Mouse (Mus musculus): ENCODE measurements around the gene Strn. TPM values are rescaled to one million over a fixed set of nuclear protein-coding genes. Genes with fewer than 3 reads are reported as not detected.
A peak's percentile ranks its signal among the peaks of the same experiment; 100 is the strongest.

Gene Strn
- polyA plus RNA-seq, 1 experiment = 6.0 TPM

DNA sequence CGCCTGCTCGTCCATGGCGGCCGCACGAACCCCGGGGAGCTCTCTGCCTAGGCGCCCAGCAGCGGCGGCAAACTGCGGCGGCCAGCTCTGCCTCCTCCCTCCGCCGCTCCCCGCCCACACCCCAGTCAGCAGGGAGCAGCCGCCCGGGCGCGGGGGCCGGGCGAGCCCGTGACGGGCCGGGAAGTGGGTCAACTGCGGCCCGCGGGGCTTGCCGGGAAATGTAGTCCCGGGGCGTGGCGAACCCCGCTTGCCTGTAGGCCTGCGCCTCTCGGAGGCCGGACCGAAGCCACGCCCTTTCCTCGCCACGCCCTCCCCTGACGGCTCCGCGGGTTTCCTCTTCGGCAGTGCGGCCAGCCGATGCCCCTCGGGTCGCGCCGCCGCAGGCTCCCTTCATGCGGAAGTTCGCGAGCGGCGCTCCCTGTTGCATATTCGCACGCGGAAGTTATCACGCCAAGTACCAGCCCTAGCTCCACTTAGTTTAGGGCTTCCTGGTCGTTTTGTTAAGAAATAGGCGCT, 465 bp downstream of the Strn start:
- DNase-seq (ENCODE audit: low read depth in 1 of 2, low spot score in 2 of 2) = peak; percentile 96 to 100
- H3K4me3 ChIP-seq (ENCODE audit: extremely low read depth, insufficient read depth, insufficient read length) = peak overlapping the region; percentile 92
- peak overlapping the region; percentile 94 for H3K27ac ChIP-seq (ENCODE audit: insufficient read depth, low read length)
- no peaks in the 10 kb centered on the region for H3K27me3 ChIP-seq (ENCODE audit: control insufficient read depth, insufficient read depth, low read length)
- peak; percentile 83 for TF ChIP-seq POLR2A (IDR thresholded peaks at IDR 0.05; ENCODE audit: low read depth, low read length)
- TF ChIP-seq CTCF (IDR thresholded peaks at IDR 0.05; ENCODE audit: extremely low read depth, insufficient read depth, insufficient read length, insufficient replicate concordance) = no peak
- H3K36me3 ChIP-seq (ENCODE audit: control insufficient read depth, insufficient read depth, low read length) = no peaks in the 10 kb centered on the region
- peaks cover 2% of the 10 kb centered on the region; the same call in 1 of the 2 replicates for H3K4me1 ChIP-seq (ENCODE audit: control insufficient read depth, insufficient read depth, insufficient read length)
- WGBS = under 1% methylated on average over 60 of the region's 60 CpGs

DNA sequence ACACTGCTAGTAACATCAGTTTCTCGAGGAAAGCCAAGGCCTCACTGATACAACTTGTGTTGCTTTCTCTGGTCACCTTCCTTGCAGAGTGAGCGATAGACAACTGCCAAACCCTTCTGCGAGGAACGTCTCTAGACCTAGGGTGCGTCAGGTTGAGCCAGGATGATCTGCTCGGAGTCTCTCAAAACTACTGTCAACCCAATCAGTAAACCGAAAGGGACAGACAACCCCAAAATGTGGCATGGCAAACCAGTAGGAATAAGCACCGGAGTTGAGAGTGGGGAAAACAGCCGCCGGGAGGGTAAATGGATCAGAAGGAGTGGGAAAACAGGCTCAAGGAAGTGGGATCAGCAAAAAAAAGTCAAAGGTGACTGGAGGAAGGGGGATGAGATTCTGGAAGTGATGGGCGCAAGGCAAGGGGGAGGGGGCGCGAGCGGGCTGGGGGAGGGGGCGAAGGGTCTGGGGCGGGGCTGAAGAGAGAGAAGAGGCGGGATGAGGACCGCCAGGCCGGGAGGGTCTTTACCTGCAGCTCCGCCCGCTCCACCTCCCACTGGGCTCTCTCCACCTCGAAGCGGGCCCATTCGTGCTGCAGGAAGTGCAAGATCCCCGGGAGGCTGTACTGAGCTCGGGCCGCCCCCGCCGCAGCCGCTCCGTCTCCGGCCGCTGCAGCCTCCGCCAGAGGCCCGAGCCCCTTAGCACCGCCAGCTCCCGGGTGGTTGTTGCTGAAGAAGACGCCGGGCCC, 1.1 kb downstream of the Strn start:
- H3K27ac ChIP-seq (ENCODE audit: insufficient read depth, low read length) = peak overlapping the region; percentile 94
- no peaks in the 10 kb centered on the region for H3K27me3 ChIP-seq (ENCODE audit: control insufficient read depth, insufficient read depth, low read length)
- H3K4me1 ChIP-seq (ENCODE audit: control insufficient read depth, insufficient read depth, insufficient read length) = peaks cover 2% of the 10 kb centered on the region; the same call in 1 of the 2 replicates
- DNase-seq (ENCODE audit: low read depth in 1 of 2, low spot score in 2 of 2) = no peak
- H3K36me3 ChIP-seq (ENCODE audit: control insufficient read depth, insufficient read depth, low read length) = no peaks in the 10 kb centered on the region
- H3K4me3 ChIP-seq (ENCODE audit: extremely low read depth, insufficient read depth, insufficient read length) = peak overlapping the region; percentile 92
- under 1% methylated on average over 36 of the region's 39 CpGs for WGBS
- TF ChIP-seq CTCF (IDR thresholded peaks at IDR 0.05; ENCODE audit: extremely low read depth, insufficient read depth, insufficient read length, insufficient replicate concordance) (no peak), POLR2A (IDR thresholded peaks at IDR 0.05; ENCODE audit: low read depth, low read length) (no peak)

- Histone ChIP-seq H3K4me1 (ENCODE audit: control insufficient read depth, insufficient read depth, insufficient read length) (peaks cover 2% of the 10 kb centered on the region; the same call in 1 of the 2 replicates), H3K27ac (ENCODE audit: insufficient read depth, low read length) (no peak overlapping the region), H3K4me3 (ENCODE audit: extremely low read depth, insufficient read depth, insufficient read length) (no peak overlapping the region), H3K36me3 (ENCODE audit: control insufficient read depth, insufficient read depth, low read length) (no peaks in the 10 kb centered on the region), H3K27me3 (ENCODE audit: control insufficient read depth, insufficient read depth, low read length) (no peaks in the 10 kb centered on the region)
- WGBS = 88% methylated on average over 10 of the region's 10 CpGs
- DNase-seq (ENCODE audit: low read depth in 1 of 2, low spot score in 2 of 2) = no peak
- no peak for TF ChIP-seq POLR2A (IDR thresholded peaks at IDR 0.05; ENCODE audit: low read depth, low read length)
- no peak for TF ChIP-seq CTCF (IDR thresholded peaks at IDR 0.05; ENCODE audit: extremely low read depth, insufficient read depth, insufficient read length, insufficient replicate concordance)
Measured at GRCm38 (mm10) chr17:78734806-78735205, 2.2 kb downstream of the Strn start.

- Histone ChIP-seq H3K4me1 (ENCODE audit: control insufficient read depth, insufficient read depth, insufficient read length) (no peaks in the 10 kb centered on the region; the same call in 1 of the 2 replicates), H3K27ac (ENCODE audit: insufficient read depth, low read length) (no peak overlapping the region), H3K4me3 (ENCODE audit: extremely low read depth, insufficient read depth, insufficient read length) (no peak overlapping the region), H3K27me3 (ENCODE audit: control insufficient read depth, insufficient read depth, low read length) (no peaks in the 10 kb centered on the region), H3K36me3 (ENCODE audit: control insufficient read depth, insufficient read depth, low read length) (no peaks in the 10 kb centered on the region)
- no peak for TF ChIP-seq POLR2A (IDR thresholded peaks at IDR 0.05; ENCODE audit: low read depth, low read length)
- no peak for TF ChIP-seq CTCF (IDR thresholded peaks at IDR 0.05; ENCODE audit: extremely low read depth, insufficient read depth, insufficient read length, insufficient replicate concordance)
- no peak for DNase-seq (ENCODE audit: low read depth in 1 of 2, low spot score in 2 of 2)
- WGBS = 80% methylated on average over 1 of the region's 1 CpGs
Measured at GRCm38 (mm10) chr17:78732056-78732455, 4.9 kb downstream of the Strn start.

GRCm38 (mm10) chr17:78726746-78727449, 10.1 kb downstream of the Strn start:
- Histone ChIP-seq H3K4me1 (ENCODE audit: control insufficient read depth, insufficient read depth, insufficient read length) (no peaks in the 10 kb centered on the region; the same call in 1 of the 2 replicates), H3K4me3 (ENCODE audit: extremely low read depth, insufficient read depth, insufficient read length) (no peak overlapping the region), H3K27me3 (ENCODE audit: control insufficient read depth, insufficient read depth, low read length) (no peaks in the 10 kb centered on the region), H3K36me3 (ENCODE audit: control insufficient read depth, insufficient read depth, low read length) (no peaks in the 10 kb centered on the region), H3K27ac (ENCODE audit: insufficient read depth, low read length) (no peak overlapping the region)
- TF ChIP-seq POLR2A (IDR thresholded peaks at IDR 0.05; ENCODE audit: low read depth, low read length) (no peak), CTCF (IDR thresholded peaks at IDR 0.05; ENCODE audit: extremely low read depth, insufficient read depth, insufficient read length, insufficient replicate concordance) (no peak)
- 96% methylated on average over 14 of the region's 14 CpGs for WGBS
- no peak for DNase-seq (ENCODE audit: low read depth in 1 of 2, low spot score in 2 of 2)

- TF ChIP-seq POLR2A (IDR thresholded peaks at IDR 0.05; ENCODE audit: low read depth, low read length) (no peak), CTCF (IDR thresholded peaks at IDR 0.05; ENCODE audit: extremely low read depth, insufficient read depth, insufficient read length, insufficient replicate concordance) (no peak)
- 58% methylated on average over 6 of the region's 6 CpGs for WGBS
- Histone ChIP-seq H3K27ac (ENCODE audit: insufficient read depth, low read length) (no peak overlapping the region), H3K4me3 (ENCODE audit: extremely low read depth, insufficient read depth, insufficient read length) (no peak overlapping the region), H3K27me3 (ENCODE audit: control insufficient read depth, insufficient read depth, low read length) (no peaks in the 10 kb centered on the region), H3K36me3 (ENCODE audit: control insufficient read depth, insufficient read depth, low read length) (no peaks in the 10 kb centered on the region), H3K4me1 (ENCODE audit: control insufficient read depth, insufficient read depth, insufficient read length) (no peaks in the 10 kb centered on the region; the same call in 1 of the 2 replicates)
- DNase-seq (ENCODE audit: low read depth in 1 of 2, low spot score in 2 of 2) = no peak
Measured at GRCm38 (mm10) chr17:78724461-78725055, 12.4 kb downstream of the Strn start.
